Mouse (Mus musculus) ES-Bruce4 (cell line): ENCODE measurements at regions not wholly inside any gene's neighbourhood (a gene's known extent, or its start where the extent isn't known, plus 50 kb on each side); places are given as distances from the start of the nearest gene placed in this dataset.
"Not testable (repeated sequence)": the region's sequence is repeated elsewhere in the genome, so short reads cannot be mapped to it uniquely, and the experiment has no call there.

Experiments
- H3K27ac ChIP-seq: 2 replicates; pipeline ENCODE4 v1.5.1; 2012; ENCODE audit warnings: low read length, inconsistent platforms; ENCODE audit not compliant: insufficient read depth
- H3K27me3 ChIP-seq: 2 replicates; pipeline ENCODE4 v1.6.1; 2012; ENCODE audit warnings: mild to moderate bottlenecking, low read length, inconsistent platforms; ENCODE audit not compliant: control insufficient read depth, poor library complexity, insufficient read depth, severe bottlenecking
- H3K36me3 ChIP-seq: 2 replicates; pipeline ENCODE4 v1.6.1; 2012; ENCODE audit warnings: inconsistent platforms, mild to moderate bottlenecking, low read length, moderate library complexity; ENCODE audit not compliant: control insufficient read depth, poor library complexity, insufficient read depth, severe bottlenecking
- H3K4me1 ChIP-seq: one replicate; pipeline ENCODE4 v1.8.1; 2011; ENCODE audit warnings: low read length; ENCODE audit not compliant: control insufficient read depth, insufficient read depth
- H3K4me3 ChIP-seq: 2 replicates; pipeline ENCODE4 v1.5.1; 2011; ENCODE audit warnings: low read depth, mild to moderate bottlenecking, low read length
- H3K9ac ChIP-seq: 2 replicates; pipeline ENCODE4 v1.6.1; 2012; ENCODE audit warnings: low read depth, mild to moderate bottlenecking, inconsistent platforms; ENCODE audit not compliant: poor library complexity, severe bottlenecking
- H3K9me3 ChIP-seq: replicated peaks from 2 replicates; pipeline ENCODE4 v1.6.1; 2012; ENCODE audit warnings: mild to moderate bottlenecking, low read length, inconsistent platforms; ENCODE audit not compliant: control insufficient read depth, poor library complexity, insufficient read depth, severe bottlenecking
- CTCF ChIP-seq: IDR thresholded peaks from one replicate; pipeline ENCODE4 v1.8.1; 2011; ENCODE audit warnings: low read depth, low read length
- EP300 ChIP-seq: IDR thresholded peaks from 2 replicates; pipeline ENCODE4 v1.6.1; 2011; ENCODE audit warnings: low read depth, low read length; ENCODE audit not compliant: insufficient read depth
- POLR2A ChIP-seq: IDR thresholded peaks from one replicate; pipeline ENCODE4 v1.8.1; 2011; ENCODE audit warnings: low read length; ENCODE audit not compliant: insufficient read depth

DNA sequence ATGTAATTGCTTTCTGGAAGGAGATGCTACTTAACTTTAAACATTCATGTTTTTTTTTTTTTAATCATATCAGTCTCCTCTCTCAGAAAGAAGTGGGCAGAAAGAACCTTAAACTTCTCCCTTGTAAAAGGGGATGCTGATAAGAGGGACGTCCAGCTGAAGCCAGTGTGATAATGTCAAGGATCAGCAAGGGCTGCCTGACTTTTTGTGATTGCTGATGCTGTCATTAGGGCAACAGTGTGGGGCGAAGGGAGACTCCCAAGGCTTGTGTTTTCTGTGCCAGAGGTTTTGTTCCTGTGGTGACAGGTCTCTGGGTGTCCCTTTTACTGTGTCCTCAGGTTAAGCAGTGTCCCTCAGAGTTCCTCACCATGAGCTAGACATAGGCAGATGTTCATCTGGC is 61.8 kb upstream of the Prkar2b start:
- Histone ChIP-seq H3K9me3 (no peaks in the 10 kb centered on the region), H3K27me3 (no peaks in the 10 kb centered on the region), H3K4me3 (no peak overlapping the region), H3K4me1 (no peaks in the 10 kb centered on the region), H3K36me3 (no peaks in the 10 kb centered on the region), H3K27ac (no peak overlapping the region), H3K9ac (no peak overlapping the region)
- TF ChIP-seq EP300 = no peak
- no peak for TF ChIP-seq POLR2A
- no peak for TF ChIP-seq CTCF

GRCm38 (mm10) chr12:32122007-32122406 is 60.9 kb upstream of the Prkar2b start:
- H3K9ac ChIP-seq, H3K36me3 ChIP-seq, H3K4me3 ChIP-seq, H3K9me3 ChIP-seq, H3K27ac ChIP-seq, H3K4me1 ChIP-seq, H3K27me3 ChIP-seq: not testable (repeated sequence)

GRCm38 (mm10) chr12:32112691-32113090 is 51.6 kb upstream of the Prkar2b start:
- Histone ChIP-seq H3K36me3 (no peaks in the 10 kb centered on the region), H3K27ac (no peak overlapping the region), H3K9me3 (no peaks in the 10 kb centered on the region), H3K9ac (no peak overlapping the region), H3K27me3 (no peaks in the 10 kb centered on the region), H3K4me1 (no peaks in the 10 kb centered on the region), H3K4me3 (no peak overlapping the region)
- TF ChIP-seq EP300 = no peak
- no peak for TF ChIP-seq POLR2A
- no peak for TF ChIP-seq CTCF

DNA sequence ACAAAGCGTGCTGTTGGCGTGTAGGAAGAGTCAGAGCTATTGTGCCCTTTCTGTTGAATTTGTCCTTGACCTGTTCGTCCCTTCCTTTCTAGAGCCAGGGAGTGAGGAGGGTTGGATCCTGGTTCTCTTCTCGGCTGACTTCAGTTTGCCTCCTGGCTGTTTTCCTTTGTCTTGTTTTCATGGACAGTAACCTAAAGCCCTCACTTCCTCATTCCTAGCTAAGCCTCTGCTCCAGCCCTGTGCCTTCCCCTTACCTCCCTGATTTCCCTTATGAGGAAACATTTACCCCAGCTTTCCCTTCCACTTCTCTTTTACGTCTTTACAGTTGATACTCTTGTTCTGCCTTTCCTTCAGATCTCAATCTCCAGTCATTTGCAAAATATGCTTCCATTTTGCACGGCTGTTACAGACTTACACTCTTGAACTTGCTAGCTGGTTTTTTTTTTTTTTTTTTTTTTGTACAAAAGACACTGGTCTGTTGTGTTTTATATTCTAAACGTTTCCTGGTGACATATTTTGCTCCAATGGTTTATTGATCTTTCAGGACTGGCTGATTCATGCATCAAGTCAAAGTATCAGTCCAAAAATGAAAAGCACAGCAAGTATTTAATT is 50.5 kb upstream of the Prkar2b start:
- Histone ChIP-seq H3K4me3 (no peak overlapping the region), H3K9ac (no peak overlapping the region), H3K4me1 (no peaks in the 10 kb centered on the region), H3K36me3 (no peaks in the 10 kb centered on the region), H3K9me3 (no peaks in the 10 kb centered on the region), H3K27ac (peak overlapping the region; percentile 79), H3K27me3 (no peaks in the 10 kb centered on the region)
- TF ChIP-seq CTCF (no peak), EP300 (peak; percentile 85)

DNA sequence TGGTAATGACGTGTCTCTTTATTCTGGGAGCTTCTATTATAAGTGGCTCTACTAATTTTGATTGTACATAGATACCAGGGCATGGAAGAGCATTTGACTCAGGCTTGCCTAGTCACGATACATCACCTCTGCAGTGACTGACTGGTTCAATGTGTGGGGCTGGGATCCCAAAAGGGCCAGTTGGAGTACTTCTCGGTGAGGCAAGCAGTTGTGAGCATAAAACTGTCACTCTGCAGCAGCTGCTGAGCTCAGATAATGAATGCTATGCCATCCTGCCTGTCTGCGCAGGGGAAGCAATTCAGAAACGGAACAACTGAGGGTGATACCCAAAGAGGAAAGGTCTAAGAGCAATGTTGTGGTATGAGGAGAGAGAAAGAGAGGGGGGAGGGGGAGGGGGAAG is 49.8 kb upstream of the Prkar2b start:
- Histone ChIP-seq H3K27me3 (no peaks in the 10 kb centered on the region), H3K36me3 (no peaks in the 10 kb centered on the region), H3K27ac (no peak overlapping the region)

More for the DNA sequence above, 49.8 kb upstream of the Prkar2b start:
- no peak overlapping the region for H3K9ac ChIP-seq
- no peak overlapping the region for H3K4me3 ChIP-seq
- TF ChIP-seq CTCF (no peak), EP300 (no peak), POLR2A (no peak)
- H3K9me3 ChIP-seq = no peaks in the 10 kb centered on the region
- no peaks in the 10 kb centered on the region for H3K4me1 ChIP-seq
